Mouse (Mus musculus) limb, embryonic 13.5 days (tissue): Measurements from ENCODE around the gene Trp63. TPM values are rescaled to one million over a fixed set of nuclear protein-coding genes. Genes with fewer than 3 reads are reported as not detected.

Experiments
- ATAC-seq: fragments of 200-750 bp; cut with Nextera tagmentation; 2 replicates; pipeline ENCODE4 v1.8.0; 2017; ENCODE audit warnings: low read depth, moderate number of reproducible peaks, moderate TSS enrichment; ENCODE audit not compliant: low FRiP score
- H3K27ac ChIP-seq: fragments of 300-500 bp; sonication (generic); 2 replicates; pipeline ENCODE4 v1.5.1; 2015; ENCODE audit warnings: inconsistent platforms, mild to moderate bottlenecking, moderate library complexity
- H3K27me3 ChIP-seq: fragments of 300-500 bp; sonication (generic); 2 replicates; pipeline ENCODE4 v1.6.1; 2015; ENCODE audit warnings: mild to moderate bottlenecking, inconsistent platforms
- H3K36me3 ChIP-seq: fragments of 300-500 bp; sonication (generic); 2 replicates; pipeline ENCODE4 v1.6.1; 2015; ENCODE audit warnings: inconsistent platforms, mild to moderate bottlenecking, moderate library complexity
- H3K4me1 ChIP-seq: fragments of 300-500 bp; sonication (generic); 2 replicates; pipeline ENCODE4 v1.6.1; 2015; ENCODE audit warnings: inconsistent platforms
- H3K4me2 ChIP-seq: fragments of 300-500 bp; sonication (generic); replicated peaks from 2 replicates; pipeline ENCODE4 v1.6.1; 2015; ENCODE audit warnings: inconsistent platforms, mild to moderate bottlenecking, moderate library complexity
- H3K4me3 ChIP-seq: fragments of 300-500 bp; sonication (generic); 2 replicates; pipeline ENCODE4 v1.5.1; 2015; ENCODE audit warnings: moderate library complexity, mild to moderate bottlenecking, inconsistent platforms
- H3K9ac ChIP-seq: fragments of 300-500 bp; sonication (generic); 2 replicates; pipeline ENCODE4 v1.6.1; 2015; ENCODE audit warnings: mild to moderate bottlenecking, inconsistent platforms
- H3K9me3 ChIP-seq: fragments of 300-500 bp; sonication (generic); 2 replicates; pipeline ENCODE4 v1.6.1; 2016; ENCODE audit warnings: inconsistent platforms
- WGBS: fragments of 180-500 bp; shearing (Covaris S2); methylation state at CpG from one replicate; pipeline ENCODE4 v1.1.7; 2015; 5-methylcytosine and 5-hydroxymethylcytosine counted together
- polyA plus RNA-seq: library from polyadenylated mRNA; unstranded; fragments of >200 nt; fragmentation: Nextera tagmentation; extraction: Ambion mirVana; gene quantifications from 2 replicates; pipeline ENCODE4 v1.2.1, GENCODE M21; 2015

Trp63 gene
- polyA plus RNA-seq, 1 experiment from 2014 or later = 34.7 TPM

DNA sequence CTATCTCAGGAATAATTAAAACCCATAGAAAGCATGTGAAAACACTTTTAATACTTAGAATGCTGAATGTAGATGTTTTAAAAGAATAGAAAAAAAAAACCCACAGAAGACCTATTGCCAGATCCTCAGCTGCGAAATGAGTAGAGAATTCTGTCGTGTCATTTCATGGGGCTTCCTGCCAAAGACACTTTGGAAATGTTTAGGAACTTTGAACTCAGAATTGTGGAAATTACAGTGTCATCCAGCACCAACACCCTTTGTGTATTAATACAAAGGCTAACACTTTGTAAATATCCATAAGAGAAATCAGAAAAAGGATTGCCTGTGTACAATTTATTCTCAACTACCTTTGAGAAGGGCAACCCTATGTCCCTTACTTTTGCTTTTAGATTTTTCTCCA lies 216.1 kb downstream of the Trp63 start:
- H3K27ac ChIP-seq = no peak overlapping the region
- no peak overlapping the region for H3K4me2 ChIP-seq
- H3K4me3 ChIP-seq = no peak overlapping the region
- H3K36me3 ChIP-seq = no peaks in the 10 kb centered on the region
- no peaks in the 10 kb centered on the region for H3K9me3 ChIP-seq
- H3K9ac ChIP-seq = no peak overlapping the region
- WGBS = 85% methylated on average over 2 of the region's 2 CpGs
- H3K4me1 ChIP-seq = no peaks in the 10 kb centered on the region
- no peaks in the 10 kb centered on the region for H3K27me3 ChIP-seq
- ATAC-seq = no peak

DNA sequence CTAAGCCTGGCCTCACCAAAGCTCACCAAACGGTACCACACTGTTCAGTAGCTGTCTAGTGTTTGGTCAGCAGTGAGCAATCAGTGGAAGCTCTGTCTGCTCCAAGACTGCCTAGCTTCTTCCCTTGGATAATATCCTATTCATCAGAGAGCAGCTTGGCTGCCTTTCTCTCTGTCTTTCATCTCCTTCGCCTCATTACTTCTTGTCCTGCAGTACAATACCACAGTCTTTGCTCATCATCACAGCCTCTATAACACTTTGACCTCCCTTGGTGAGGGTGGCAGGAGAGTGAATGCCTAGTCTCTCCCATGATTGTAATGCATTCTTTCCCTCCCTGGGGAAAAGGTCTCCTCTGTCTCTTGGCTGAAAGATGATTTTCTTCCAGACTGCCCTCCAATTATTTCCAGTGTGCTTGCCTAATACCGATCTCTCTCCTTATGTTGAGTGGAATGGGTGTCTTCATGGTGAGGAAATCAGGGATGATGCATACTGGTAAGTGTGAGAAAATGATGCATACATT lies 216.9 kb downstream of the Trp63 start:
- ATAC-seq = no peak
- Histone ChIP-seq H3K4me3 (no peak overlapping the region), H3K27me3 (no peaks in the 10 kb centered on the region), H3K9me3 (no peaks in the 10 kb centered on the region), H3K4me1 (no peaks in the 10 kb centered on the region), H3K36me3 (no peaks in the 10 kb centered on the region), H3K4me2 (no peak overlapping the region), H3K9ac (no peak overlapping the region), H3K27ac (no peak overlapping the region)
- 82% methylated on average over 3 of the region's 3 CpGs for WGBS

GRCm38 (mm10) chr16:25912185-25912584 lies 228.6 kb downstream of the Trp63 start:
- H3K4me1 ChIP-seq = no peaks in the 10 kb centered on the region
- no peak overlapping the region for H3K9ac ChIP-seq
- no peak overlapping the region for H3K4me3 ChIP-seq
- 51% methylated on average over 1 of the region's 1 CpGs for WGBS
- no peak overlapping the region for H3K27ac ChIP-seq
- no peak overlapping the region for H3K4me2 ChIP-seq
- H3K36me3 ChIP-seq = no peaks in the 10 kb centered on the region
- ATAC-seq = no peak
- H3K27me3 ChIP-seq = no peaks in the 10 kb centered on the region
- H3K9me3 ChIP-seq = no peaks in the 10 kb centered on the region

DNA sequence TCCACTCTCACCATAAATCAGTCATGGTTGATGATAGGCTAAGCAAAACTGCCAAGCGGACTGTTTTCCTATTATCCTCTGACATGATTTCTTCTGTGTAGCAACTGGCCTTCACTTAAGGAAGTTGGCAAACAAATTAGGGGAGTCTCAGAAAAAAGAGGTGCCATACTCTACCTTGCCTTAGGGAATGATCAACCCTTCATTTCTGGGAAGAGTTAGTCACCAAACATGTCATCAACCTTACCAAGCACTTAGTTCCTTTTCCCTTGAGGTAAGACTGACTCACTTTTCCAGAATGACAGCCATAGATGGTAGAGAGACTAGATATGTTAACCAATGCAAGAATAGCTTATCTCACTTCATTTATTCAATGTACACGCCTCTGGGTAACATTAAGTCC lies 250.6 kb downstream of the Trp63 start:
- Histone ChIP-seq H3K4me2 (no peak overlapping the region), H3K36me3 (no peaks in the 10 kb centered on the region), H3K27me3 (no peaks in the 10 kb centered on the region), H3K9me3 (no peaks in the 10 kb centered on the region), H3K9ac (no peak overlapping the region), H3K27ac (no peak overlapping the region), H3K4me3 (no peak overlapping the region), H3K4me1 (no peaks in the 10 kb centered on the region)
- ATAC-seq = no peak
- WGBS = 70% methylated on average over 2 of the region's 2 CpGs
